Mouse (Mus musculus) stomach, embryonic 16.5 days (tissue): ENCODE results near the gene Olfr128. TPM values are rescaled to one million over a fixed set of nuclear protein-coding genes. Genes with fewer than 3 reads are reported as not detected.
"Not testable (repeated sequence)": the region's sequence is repeated elsewhere in the genome, so short reads cannot be mapped to it uniquely, and the experiment has no call there.

Experiments
- ATAC-seq: fragments of 200-750 bp; cut with Nextera tagmentation; 2 replicates; pipeline ENCODE4 v1.8.0; 2017; ENCODE audit warnings: moderate number of reproducible peaks, moderate TSS enrichment; ENCODE audit not compliant: insufficient read depth, low FRiP score
- H3K27ac ChIP-seq: fragments of 300-500 bp; sonication (generic); 2 replicates; pipeline ENCODE4 v1.5.1; 2014; ENCODE audit warnings: low read length
- H3K27me3 ChIP-seq: fragments of 300-500 bp; sonication (generic); 2 replicates; pipeline ENCODE4 v1.6.1; 2014; ENCODE audit warnings: low read length, control low read depth, mixed read lengths; ENCODE audit not compliant: control insufficient read depth, insufficient read depth
- H3K36me3 ChIP-seq: fragments of 300-500 bp; sonication (generic); 2 replicates; pipeline ENCODE4 v1.6.1; 2014; ENCODE audit warnings: low read length; ENCODE audit not compliant: control insufficient read depth, insufficient read depth
- H3K4me1 ChIP-seq: fragments of 300-500 bp; sonication (generic); 2 replicates; pipeline ENCODE4 v1.6.1; 2014; ENCODE audit warnings: low read length, control low read depth, mixed read lengths; ENCODE audit not compliant: control insufficient read depth, insufficient read depth
- H3K4me2 ChIP-seq: fragments of 300-500 bp; sonication (generic); 2 replicates; pipeline ENCODE4 v1.6.1; 2014; ENCODE audit warnings: low read depth, low read length, mixed read lengths
- H3K4me3 ChIP-seq: fragments of 300-500 bp; sonication (generic); replicated peaks from 2 replicates; pipeline ENCODE4 v1.5.1; 2014; ENCODE audit warnings: mild to moderate bottlenecking, low read length
- H3K9ac ChIP-seq: fragments of 300-500 bp; sonication (generic); 2 replicates; pipeline ENCODE4 v1.6.1; 2014; ENCODE audit warnings: low read length
- H3K9me3 ChIP-seq: fragments of 300-500 bp; sonication (generic); replicated peaks from 2 replicates; pipeline ENCODE4 v1.6.1; 2016; ENCODE audit warnings: low read length, control low read depth; ENCODE audit not compliant: control insufficient read depth
- WGBS: fragments of 180-500 bp; shearing (Covaris S2); extraction: QIAGEN DNeasy Blood & Tissue Kit; methylation state at CpG from one replicate; pipeline ENCODE4 v1.1.7; 2014; 5-methylcytosine and 5-hydroxymethylcytosine counted together
- polyA plus RNA-seq: library from polyadenylated mRNA; unstranded; fragments of >200 nt; fragmentation: Nextera tagmentation; extraction: Ambion mirVana; gene quantifications from 2 replicates; pipeline ENCODE4 v1.2.1, GENCODE M21; 2015

The Olfr128 gene
- polyA plus RNA-seq = not detected in 2 replicates

- Histone ChIP-seq H3K36me3 (no peaks in the 10 kb centered on the region), H3K4me3 (no peak within 1 kb of the TSS), H3K4me2 (no peak within 1 kb of the TSS), H3K4me1 (no peaks in the 10 kb centered on the region), H3K9ac (no peak within 1 kb of the TSS), H3K27ac (no peak within 1 kb of the TSS), H3K27me3 (no peaks in the 10 kb centered on the region), H3K9me3 (no peaks in the 10 kb centered on the region)
- ATAC-seq = no peak
These were observed at the start of gene Olfr128 for GRCm38 (mm10) chr17:37920248-37920647. TSS of gene Olfr128 (plus strand) at chr17:37920548.

- ATAC-seq = no peak
- H3K4me3 ChIP-seq = no peak overlapping the region
- no peaks in the 10 kb centered on the region for H3K36me3 ChIP-seq
- H3K4me2 ChIP-seq = no peak overlapping the region
- H3K9ac ChIP-seq = no peak overlapping the region
- no peak overlapping the region for H3K27ac ChIP-seq
- no peaks in the 10 kb centered on the region for H3K9me3 ChIP-seq
- 87% methylated on average over 3 of the region's 3 CpGs for WGBS
- no peaks in the 10 kb centered on the region for H3K4me1 ChIP-seq
- H3K27me3 ChIP-seq = no peaks in the 10 kb centered on the region
These were observed 46.5 kb upstream of the Olfr128 start for GRCm38 (mm10) chr17:37873830-37874229.

- H3K36me3 ChIP-seq = no peaks in the 10 kb centered on the region
- H3K27me3 ChIP-seq = no peaks in the 10 kb centered on the region
- no peak within 1 kb of the TSS for H3K27ac ChIP-seq
- H3K9me3 ChIP-seq = no peaks in the 10 kb centered on the region
- ATAC-seq = no peak
- WGBS = 69% methylated on average over 1 of the region's 1 CpGs
- H3K4me3 ChIP-seq = no peak within 1 kb of the TSS
- no peak within 1 kb of the TSS for H3K9ac ChIP-seq
- H3K4me1 ChIP-seq = no peaks in the 10 kb centered on the region
- no peak within 1 kb of the TSS for H3K4me2 ChIP-seq
These were observed 20.2 kb upstream of the Olfr128 start, which contains the start of gene Olfr127 for GRCm38 (mm10) chr17:37900137-37900536. TSS of gene Olfr127 (plus strand) at chr17:37900437.

- not testable (repeated sequence) for H3K4me2 ChIP-seq, H3K27me3 ChIP-seq, H3K4me1 ChIP-seq, H3K9me3 ChIP-seq, ATAC-seq, H3K4me3 ChIP-seq, H3K9ac ChIP-seq, H3K27ac ChIP-seq, H3K36me3 ChIP-seq
- WGBS = 58% methylated on average over 8 of the region's 8 CpGs
These were observed 13.5 kb upstream of the Olfr128 start for GRCm38 (mm10) chr17:37906821-37907220.

GRCm38 (mm10) chr17:37952979-37953378 lies 32.6 kb downstream of the Olfr128 start, which contains the start of gene Olfr761:
TSS of gene Olfr761 (minus strand) at chr17:37953079.
- WGBS = 60% methylated on average over 2 of the region's 2 CpGs
- Histone ChIP-seq H3K9me3 (no peaks in the 10 kb centered on the region), H3K27ac (no peak within 1 kb of the TSS), H3K36me3 (no peaks in the 10 kb centered on the region), H3K27me3 (no peaks in the 10 kb centered on the region), H3K4me3 (no peak within 1 kb of the TSS), H3K4me1 (no peaks in the 10 kb centered on the region), H3K9ac (no peak within 1 kb of the TSS), H3K4me2 (no peak within 1 kb of the TSS)
- no peak for ATAC-seq

- 83% methylated on average over 3 of the region's 3 CpGs for WGBS
These were observed 53.2 kb downstream of the Olfr128 start for GRCm38 (mm10) chr17:37973591-37973990.

More at GRCm38 (mm10) chr17:37973591-37973990, 53.2 kb downstream of the Olfr128 start:
- Histone ChIP-seq H3K9me3 (no peaks in the 10 kb centered on the region), H3K9ac (no peak overlapping the region), H3K27ac (no peak overlapping the region), H3K36me3 (no peaks in the 10 kb centered on the region), H3K4me1 (no peaks in the 10 kb centered on the region), H3K4me2 (no peak overlapping the region), H3K4me3 (no peak overlapping the region), H3K27me3 (no peaks in the 10 kb centered on the region)
- no peak for ATAC-seq

Other genes with a start within 250 kb of the Olfr128 start
- gene Olfr119, start 224.0 kb upstream of the Olfr128 start, polyA plus RNA-seq = not detected in 2 replicates
- gene Olfr120, start 198.7 kb upstream of the Olfr128 start, polyA plus RNA-seq = not detected in 2 replicates
- not detected in 2 replicates for gene Olfr121, start 171.7 kb upstream of the Olfr128 start, polyA plus RNA-seq
- not detected in 2 replicates for gene Olfr122, start 151.9 kb upstream of the Olfr128 start, polyA plus RNA-seq
- gene Olfr123, start 127.0 kb upstream of the Olfr128 start, polyA plus RNA-seq = not detected in 2 replicates
- not detected in 2 replicates for gene Olfr124, start 120.7 kb upstream of the Olfr128 start, polyA plus RNA-seq
- gene Olfr125, start 87.6 kb upstream of the Olfr128 start, polyA plus RNA-seq = not detected in 2 replicates
- gene Olfr126, start 73.1 kb upstream of the Olfr128 start, polyA plus RNA-seq = not detected in 2 replicates
- not detected in 2 replicates for gene Olfr127, start 20.1 kb upstream of the Olfr128 start, polyA plus RNA-seq
- not detected in 2 replicates for gene Olfr761, start 32.5 kb downstream of the Olfr128 start, polyA plus RNA-seq
- not detected in 2 replicates for gene Olfr129, start 139.5 kb downstream of the Olfr128 start, polyA plus RNA-seq
- not detected in 2 replicates for gene Olfr130, start 143.4 kb downstream of the Olfr128 start, polyA plus RNA-seq
- gene Olfr131, start 168.1 kb downstream of the Olfr128 start, polyA plus RNA-seq = not detected in 2 replicates
- not detected in 2 replicates for gene Olfr132, start 214.0 kb downstream of the Olfr128 start, polyA plus RNA-seq
- not detected in 2 replicates for gene Olfr133, start 224.7 kb downstream of the Olfr128 start, polyA plus RNA-seq